Comparison of ENCODE assay signal across 7 mouse cellular contexts in the genomic region with DNA sequence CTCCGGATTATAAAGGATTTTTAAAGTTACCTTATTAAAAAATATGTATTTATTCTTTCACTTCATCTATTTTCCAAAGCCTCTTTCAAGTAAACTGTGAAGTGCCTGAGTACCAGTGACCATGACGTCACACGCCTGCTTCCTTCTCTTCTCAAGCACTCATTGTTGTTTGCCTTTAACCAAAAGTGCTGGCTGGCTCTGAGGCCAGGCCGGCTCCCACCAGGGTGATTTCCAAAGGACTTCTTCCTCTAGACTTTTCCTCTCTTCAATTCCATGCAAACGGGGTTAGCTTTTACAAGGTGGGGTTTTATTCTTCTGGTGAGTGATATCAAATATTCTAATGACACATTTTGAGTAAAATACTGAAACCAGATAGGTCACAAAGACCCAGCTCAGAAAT. TPM values are rescaled to one million over a fixed set of nuclear protein-coding genes. Genes with fewer than 3 reads are reported as not detected.
A peak's percentile ranks its signal among the peaks of the same experiment; 100 is the strongest.
DNase-seq lines count a peak whose midpoint lies in the region; ATAC-seq lines count a peak whose summit lies in the region.

No protein-coding gene starts in this region.

- H3K27ac ChIP-seq in embryonic facial prominence, embryonic 13.5 days, result no peak overlapping the region
- no peak overlapping the region for H3K27ac ChIP-seq in limb, embryonic 15.5 days

- no peak for ATAC-seq in embryonic facial prominence, embryonic 13.5 days (ENCODE audit: insufficient number of reproducible peaks, insufficient read depth, low FRiP score, low TSS enrichment, low read depth)
- 0 out of 4 replicates have a peak, but pooled peaks have one; percentile 29 to 38 for ATAC-seq in hematopoietic stem cell, adult 5-6 weeks (replicated peaks in 1 of 2; ENCODE audit: insufficient read depth in 1 of 2, low FRiP score in 2 of 2, low TSS enrichment in 1 of 2, low read depth in 1 of 2, poor library complexity in 2 of 2, severe bottlenecking in 2 of 2)
- ATAC-seq in limb, embryonic 15.5 days (ENCODE audit: insufficient number of reproducible peaks, low FRiP score, low TSS enrichment, low read depth), result no peak

- peaks cover 27% of the 10 kb centered on the region for H3K4me1 ChIP-seq in embryonic facial prominence, embryonic 13.5 days
- H3K4me1 ChIP-seq in limb, embryonic 15.5 days, result peaks cover 22% of the 10 kb centered on the region

- H3K4me2 ChIP-seq in embryonic facial prominence, embryonic 13.5 days, result peak overlapping the region; percentile 87
- H3K4me2 ChIP-seq in limb, embryonic 15.5 days, result peak overlapping the region; percentile 93

- peaks cover 6% of the 10 kb centered on the region; the same call in 1 of the 2 replicates for H3K36me3 ChIP-seq in embryonic facial prominence, embryonic 13.5 days
- H3K36me3 ChIP-seq in limb, embryonic 15.5 days, result no peaks in the 10 kb centered on the region

- 16% methylated on average over 5 of the region's 5 CpGs for WGBS in embryonic facial prominence, embryonic 13.5 days
- 18% methylated on average over 5 of the region's 5 CpGs for WGBS in limb, embryonic 15.5 days

- intact Hi-C loops in gastrocnemius, postnatal 36 days (cut with DNase I), result loop anchor here (2.0 kb wide), 1 partner anchor 241 kb away; no protein-coding TSS in a partner anchor

- no peaks in the 10 kb centered on the region for H3K9me3 ChIP-seq in embryonic facial prominence, embryonic 13.5 days
- no peaks in the 10 kb centered on the region for H3K9me3 ChIP-seq in limb, embryonic 15.5 days

- DNase-seq in 3134 (ENCODE audit: extremely low read depth, insufficient read length, low spot score) (peak; percentile 49), 416B (ENCODE audit: low read depth) (peak; percentile 11)
- peak; percentile 40 to 55 for DNase-seq in natural killer cell, adult 2 months (ENCODE audit: low spot score in 2 of 2)
- DNase-seq in gastrocnemius, postnatal 36 days, result no peak

- 0 out of 2 replicates have a peak, but pooled peaks cover 4% of the 10 kb centered on the region for H3K27me3 ChIP-seq in embryonic facial prominence, embryonic 13.5 days
- H3K27me3 ChIP-seq in limb, embryonic 15.5 days, result 0 out of 2 replicates have a peak, but pooled peaks cover 5% of the 10 kb centered on the region

- H3K9ac ChIP-seq in embryonic facial prominence, embryonic 13.5 days, result no peak overlapping the region
- no peak overlapping the region for H3K9ac ChIP-seq in limb, embryonic 15.5 days

- peak overlapping the region; percentile 90 for H3K4me3 ChIP-seq in embryonic facial prominence, embryonic 13.5 days
- peak overlapping the region; percentile 82 for H3K4me3 ChIP-seq in limb, embryonic 15.5 days

RNA-seq across cellular contexts. Expression of gene Arl4c, which starts 2.6 kb away (rescaled TPM):
- 11.7 and 11.8 TPM in 2 replicates for polyA plus RNA-seq in embryonic facial prominence, embryonic 13.5 days (2015; fragmentation: Nextera tagmentation; extraction: Ambion mirVana)
- total RNA-seq in hematopoietic stem cell, adult 5-6 weeks (2017), result 24.3 and 34.1 TPM in 2 replicates
- 5.9 and 7.8 TPM in 2 replicates for polyA plus RNA-seq in limb, embryonic 15.5 days (2015; fragmentation: Nextera tagmentation; extraction: Ambion mirVana)
- 1 to 10 TPM in 1 of 2 experiments, under 1 TPM in 1; 0.96 to 1.2 TPM for total RNA-seq in gastrocnemius, postnatal 36 days (2021)

Comparison
In these comparisons a context has a peak if more than half of its experiments do, and no peak if none do; other contexts are left out.
1. DNase-seq: peak in 3134 (single experiment), 416B (single experiment) and natural killer cell, adult 2 months (2 of 2); none in gastrocnemius, postnatal 36 days (0 of 2).
2. ATAC-seq: peak in hematopoietic stem cell, adult 5-6 weeks (2 of 2); none in embryonic facial prominence, embryonic 13.5 days (single experiment) and limb, embryonic 15.5 days (single experiment).
3. RNA of gene Arl4c, which starts 2.6 kb away (total RNA-seq): 24.3 to 34.1 TPM in hematopoietic stem cell, adult 5-6 weeks; 0.96 to 1.2 TPM in gastrocnemius, postnatal 36 days; every median in the first group is over 10 times any median in the second.